Mouse (Mus musculus): ENCODE data around the gene Gabbr2. TPM values are rescaled to one million over a fixed set of nuclear protein-coding genes. Genes with fewer than 3 reads are reported as not detected.

Gabbr2 gene
- polyA plus RNA-seq, 1 experiment, result not detected

DNA sequence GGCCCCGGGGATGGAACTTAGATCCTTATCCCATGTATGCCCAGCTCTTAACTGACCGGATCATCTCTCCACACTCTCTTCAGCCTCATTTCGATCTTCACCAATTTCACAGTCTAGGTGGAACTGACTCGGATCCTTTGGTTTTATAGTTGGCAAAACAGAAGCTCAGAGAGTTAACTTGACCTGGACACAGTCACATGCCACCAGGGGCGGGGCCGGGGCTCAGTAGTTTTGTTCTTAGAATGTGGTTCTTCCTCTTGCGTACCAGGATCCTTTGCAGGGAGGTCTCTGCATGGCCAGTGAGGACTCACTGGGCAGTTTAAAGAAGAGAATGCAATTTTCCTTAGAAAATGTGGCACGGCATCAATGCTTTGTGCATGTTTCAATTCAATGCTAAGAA, 135.5 kb downstream of the Gabbr2 start:
- TF ChIP-seq FLI1 (IDR thresholded peaks at IDR 0.05; ENCODE audit: low read length) (no peak), GATA1 (IDR thresholded peaks at IDR 0.05; ENCODE audit: borderline replicate concordance, low read length) (no peak)
- Histone ChIP-seq H3K36me3 (replicated peaks; ENCODE audit: low read length) (no peaks in the 10 kb centered on the region), H3K4me1 (peaks cover 10% of the 10 kb centered on the region), H3K9me3 (no peaks in the 10 kb centered on the region), H3K27me3 (replicated peaks) (peaks cover 14% of the 10 kb centered on the region), H3K4me3 (replicated peaks) (no peak overlapping the region)

DNA sequence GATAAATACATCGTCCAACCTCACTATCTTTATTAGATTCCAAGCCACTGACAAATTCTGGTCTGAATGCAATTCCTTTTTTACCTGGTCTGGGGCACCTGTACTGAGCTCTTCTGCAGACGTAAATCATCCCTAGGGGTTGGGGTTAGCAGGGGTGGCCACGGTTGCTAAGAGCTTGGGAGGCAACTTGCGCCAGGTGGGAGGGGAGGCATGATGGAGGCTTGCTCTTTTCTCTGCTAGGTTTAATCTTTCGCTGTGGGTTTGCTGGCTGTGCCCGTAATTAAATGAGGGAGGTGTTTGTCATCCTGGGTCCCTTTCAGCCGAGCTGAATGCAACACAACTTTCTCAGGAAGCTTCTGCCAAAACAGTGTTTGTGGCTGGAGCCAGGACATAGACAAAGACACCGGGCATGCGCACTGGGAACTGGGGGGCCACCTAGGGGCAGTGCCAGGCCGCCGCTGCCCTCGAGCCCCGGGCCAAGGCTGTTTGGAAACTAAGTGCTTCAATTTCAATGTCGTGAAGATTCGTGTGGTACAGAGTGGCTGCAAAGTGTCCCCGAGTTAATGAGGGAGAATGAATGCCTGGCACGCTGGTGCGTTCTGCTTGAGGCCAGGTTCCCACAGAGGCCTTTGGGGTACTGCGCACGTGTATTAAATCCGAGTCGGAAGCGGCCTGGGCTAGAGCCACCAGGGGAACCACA, 136.8 kb downstream of the Gabbr2 start:
- Histone ChIP-seq H3K36me3 (replicated peaks; ENCODE audit: low read length) (no peaks in the 10 kb centered on the region), H3K4me1 (peaks cover 10% of the 10 kb centered on the region), H3K4me3 (replicated peaks) (no peak overlapping the region), H3K27me3 (replicated peaks) (peaks cover 12% of the 10 kb centered on the region), H3K9me3 (peaks cover 12% of the 10 kb centered on the region)
- no peak for TF ChIP-seq FLI1 (IDR thresholded peaks at IDR 0.05; ENCODE audit: low read length)
- no peak for TF ChIP-seq GATA1 (IDR thresholded peaks at IDR 0.05; ENCODE audit: borderline replicate concordance, low read length)

DNA sequence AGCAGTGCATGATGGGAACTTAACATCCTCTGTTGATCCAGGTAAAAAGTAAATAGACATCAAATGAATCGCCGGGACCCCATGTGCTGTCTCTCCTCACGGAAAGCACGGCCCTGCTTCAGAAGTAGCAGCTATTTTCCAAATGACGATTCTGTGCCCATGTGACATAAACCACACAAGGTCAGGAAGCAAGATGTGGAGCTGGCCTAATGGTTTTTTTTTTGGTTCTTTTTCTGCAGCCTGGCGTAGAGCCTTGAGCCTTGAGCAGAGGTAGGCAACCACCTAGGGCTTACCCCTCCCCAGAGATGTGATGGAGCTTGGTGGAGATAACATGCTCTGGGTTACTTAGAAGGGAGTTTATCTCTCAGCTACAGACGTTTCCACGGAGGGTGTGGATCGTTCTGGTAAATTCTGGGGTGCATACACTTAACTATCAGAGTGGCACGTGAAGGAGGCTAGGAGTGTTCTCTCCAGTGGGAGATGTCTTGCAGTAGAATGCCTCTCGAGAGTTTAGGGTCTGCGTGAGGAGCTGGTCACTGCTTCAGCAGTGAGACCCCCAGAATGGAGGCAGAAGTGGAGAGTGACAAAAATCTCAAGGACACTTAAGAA, 137.7 kb downstream of the Gabbr2 start:
- Histone ChIP-seq H3K36me3 (replicated peaks; ENCODE audit: low read length) (no peaks in the 10 kb centered on the region), H3K4me3 (replicated peaks) (no peak overlapping the region)
- no peak for TF ChIP-seq FLI1 (IDR thresholded peaks at IDR 0.05; ENCODE audit: low read length)
- TF ChIP-seq GATA1 (IDR thresholded peaks at IDR 0.05; ENCODE audit: borderline replicate concordance, low read length), result no peak

DNA sequence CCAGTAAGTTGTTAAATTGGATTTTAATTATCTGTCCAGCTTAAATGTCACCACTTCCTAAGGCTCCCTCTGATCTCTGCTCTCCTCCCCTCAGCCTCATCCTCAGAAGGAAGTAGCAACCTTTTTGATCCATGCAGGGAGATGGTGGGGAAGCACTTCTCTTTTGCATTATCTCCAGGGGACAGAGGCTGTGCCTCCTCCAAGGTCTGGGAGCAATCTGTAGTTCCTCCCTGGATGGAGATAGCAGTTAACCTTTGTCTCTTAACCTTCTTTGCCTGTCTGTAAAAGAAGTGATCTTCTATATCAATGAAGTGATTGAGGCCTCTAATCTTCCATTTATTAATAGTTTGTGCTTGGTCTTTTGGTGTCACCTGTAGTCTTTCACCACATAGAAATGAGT, 143.9 kb downstream of the Gabbr2 start:
- no peak for TF ChIP-seq FLI1 (IDR thresholded peaks at IDR 0.05; ENCODE audit: low read length)
- TF ChIP-seq GATA1 (IDR thresholded peaks at IDR 0.05; ENCODE audit: borderline replicate concordance, low read length), result no peak
- Histone ChIP-seq H3K4me3 (replicated peaks) (no peak overlapping the region), H3K36me3 (replicated peaks; ENCODE audit: low read length) (no peaks in the 10 kb centered on the region), H3K27me3 (replicated peaks) (peaks cover 8% of the 10 kb centered on the region), H3K9me3 (peaks cover 53% of the 10 kb centered on the region), H3K4me1 (peaks cover under 1% of the 10 kb centered on the region; the same call in 1 of the 2 replicates)

More for the DNA sequence above, 137.7 kb downstream of the Gabbr2 start:
- H3K9me3 ChIP-seq, result peaks cover 21% of the 10 kb centered on the region
- peaks cover 10% of the 10 kb centered on the region for H3K4me1 ChIP-seq
- peaks cover 10% of the 10 kb centered on the region for H3K27me3 ChIP-seq (replicated peaks)

DNA sequence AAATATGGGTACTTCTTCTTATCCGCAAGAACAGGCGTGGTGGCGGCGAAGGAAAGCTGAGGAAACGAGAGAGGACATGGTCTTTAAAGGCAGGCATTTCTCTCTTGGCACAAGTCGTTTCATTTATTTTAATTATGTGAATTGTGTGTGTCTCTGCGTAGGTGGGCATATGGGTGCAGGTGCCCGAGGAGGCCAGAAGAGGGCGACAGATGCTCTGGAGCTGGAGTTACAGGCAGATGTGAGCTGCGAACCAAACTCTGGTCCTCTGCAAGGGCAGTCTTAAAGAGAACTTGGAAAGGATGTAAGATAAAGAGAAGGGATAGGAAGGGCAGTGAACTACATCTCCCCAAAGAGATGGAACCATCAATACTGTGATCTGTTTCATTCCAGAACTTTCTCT, 145.3 kb downstream of the Gabbr2 start:
- H3K27me3 ChIP-seq (replicated peaks), result peaks cover 8% of the 10 kb centered on the region
- H3K36me3 ChIP-seq (replicated peaks; ENCODE audit: low read length), result no peaks in the 10 kb centered on the region
- peaks cover 53% of the 10 kb centered on the region for H3K9me3 ChIP-seq
- no peaks in the 10 kb centered on the region for H3K4me1 ChIP-seq
- no peak overlapping the region for H3K4me3 ChIP-seq (replicated peaks)
- TF ChIP-seq GATA1 (IDR thresholded peaks at IDR 0.05; ENCODE audit: borderline replicate concordance, low read length), result no peak
- no peak for TF ChIP-seq FLI1 (IDR thresholded peaks at IDR 0.05; ENCODE audit: low read length)

DNA sequence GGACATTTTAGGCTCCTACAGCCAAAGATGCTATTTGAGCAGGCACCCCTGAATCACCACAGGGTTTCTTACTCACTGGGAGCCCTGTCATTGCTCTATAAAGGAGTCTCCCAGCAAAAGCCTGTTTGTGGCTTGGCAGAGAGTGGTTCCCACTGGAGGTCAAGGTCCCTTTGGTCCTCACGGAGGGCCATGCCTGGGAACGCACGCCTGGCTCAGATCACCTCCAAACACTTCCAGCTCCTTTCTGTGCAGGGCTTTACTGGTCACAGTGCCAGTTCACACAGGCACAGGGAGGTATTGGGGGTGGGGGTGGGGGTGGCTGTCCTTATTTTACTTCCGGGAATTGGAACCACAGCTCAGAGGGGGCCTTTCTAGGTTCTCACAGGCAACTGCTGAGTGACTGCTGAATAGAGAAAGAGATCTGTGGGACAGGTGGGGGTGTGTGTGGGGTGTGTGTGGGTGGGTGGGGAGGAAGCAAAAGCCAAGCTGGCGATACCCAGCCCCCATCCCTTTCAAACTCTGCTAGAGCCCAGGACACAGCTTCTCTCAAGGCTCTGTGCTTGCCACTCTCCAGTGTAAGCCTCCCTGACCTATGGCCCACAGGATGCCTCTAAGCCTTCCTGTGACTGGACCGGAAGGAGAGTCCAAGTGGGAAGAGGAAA, 146.6 kb downstream of the Gabbr2 start:
- TF ChIP-seq GATA1 (IDR thresholded peaks at IDR 0.05; ENCODE audit: borderline replicate concordance, low read length), result no peak
- no peak for TF ChIP-seq FLI1 (IDR thresholded peaks at IDR 0.05; ENCODE audit: low read length)
- Histone ChIP-seq H3K27me3 (replicated peaks) (peaks cover 10% of the 10 kb centered on the region), H3K36me3 (replicated peaks; ENCODE audit: low read length) (no peaks in the 10 kb centered on the region), H3K4me1 (no peaks in the 10 kb centered on the region), H3K9me3 (peaks cover 44% of the 10 kb centered on the region), H3K4me3 (replicated peaks) (no peak overlapping the region)

DNA sequence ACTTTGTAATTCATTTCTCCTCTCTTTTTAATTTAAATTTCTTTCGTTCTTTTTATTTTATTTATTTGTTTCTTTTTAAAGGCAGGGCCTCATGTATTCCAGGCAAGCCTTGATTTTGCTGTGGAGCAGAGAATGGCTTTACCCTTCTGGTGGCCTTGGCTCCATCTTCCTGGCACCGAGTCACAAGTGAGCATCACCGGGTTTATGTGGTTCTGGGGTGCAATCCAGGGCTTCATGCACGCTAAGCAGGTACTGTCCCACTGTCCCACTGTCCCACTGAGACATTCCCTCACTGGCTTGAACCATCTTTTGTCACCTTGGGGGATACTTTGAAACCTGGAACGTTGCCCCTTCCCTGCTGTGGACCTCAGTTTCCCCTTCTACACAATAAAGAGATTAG, 147.1 kb downstream of the Gabbr2 start:
- Histone ChIP-seq H3K36me3 (replicated peaks; ENCODE audit: low read length) (no peaks in the 10 kb centered on the region), H3K27me3 (replicated peaks) (peaks cover 13% of the 10 kb centered on the region), H3K4me3 (replicated peaks) (no peak overlapping the region), H3K9me3 (peaks cover 39% of the 10 kb centered on the region), H3K4me1 (no peaks in the 10 kb centered on the region)
- no peak for TF ChIP-seq FLI1 (IDR thresholded peaks at IDR 0.05; ENCODE audit: low read length)
- TF ChIP-seq GATA1 (IDR thresholded peaks at IDR 0.05; ENCODE audit: borderline replicate concordance, low read length), result no peak

DNA sequence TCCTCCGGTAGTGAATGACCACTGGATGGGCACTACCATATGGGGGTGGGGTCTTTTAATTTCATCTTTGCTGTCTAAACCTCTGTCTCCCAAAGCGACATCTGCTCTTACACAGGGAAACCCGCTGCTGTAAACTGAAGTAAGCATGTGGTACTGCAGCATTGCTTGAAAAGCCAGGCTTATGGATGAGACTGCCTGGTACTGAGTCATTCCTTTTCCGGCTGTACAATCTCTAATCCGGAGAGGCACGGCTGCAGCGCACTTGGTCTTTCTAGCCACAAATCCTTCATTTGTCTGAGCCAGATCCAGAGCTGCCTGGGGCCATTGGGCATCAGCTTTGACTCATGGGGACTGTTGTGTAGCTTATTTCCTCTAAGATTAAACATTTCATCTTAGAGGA, 149.1 kb downstream of the Gabbr2 start:
- H3K27me3 ChIP-seq (replicated peaks), result peaks cover 23% of the 10 kb centered on the region
- H3K4me3 ChIP-seq (replicated peaks), result no peak overlapping the region
- TF ChIP-seq FLI1 (IDR thresholded peaks at IDR 0.05; ENCODE audit: low read length), result no peak
- no peak for TF ChIP-seq GATA1 (IDR thresholded peaks at IDR 0.05; ENCODE audit: borderline replicate concordance, low read length)
- no peaks in the 10 kb centered on the region for H3K36me3 ChIP-seq (replicated peaks; ENCODE audit: low read length)
- no peaks in the 10 kb centered on the region for H3K4me1 ChIP-seq
- peaks cover 24% of the 10 kb centered on the region for H3K9me3 ChIP-seq

DNA sequence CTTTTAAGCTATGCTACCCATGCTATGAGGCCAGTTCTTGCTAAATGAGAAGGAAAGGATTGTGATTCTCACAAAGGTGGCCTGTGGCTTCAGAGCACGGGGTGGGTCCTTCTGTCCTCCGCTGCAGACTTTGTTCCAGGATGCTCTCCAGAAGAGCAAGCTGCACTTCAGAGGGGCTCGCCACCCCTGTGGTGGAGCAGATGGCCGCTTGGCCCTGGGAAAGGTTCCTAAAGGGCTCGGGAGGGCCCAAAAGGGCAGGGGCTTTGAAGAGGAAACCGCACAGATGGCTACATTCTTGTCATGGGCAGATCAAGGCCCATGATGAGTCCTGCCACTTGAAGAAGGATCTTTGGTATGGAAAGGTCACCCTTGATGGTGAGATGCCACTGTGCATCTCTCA, 151.5 kb downstream of the Gabbr2 start:
- no peak overlapping the region for H3K4me3 ChIP-seq (replicated peaks)
- no peaks in the 10 kb centered on the region for H3K36me3 ChIP-seq (replicated peaks; ENCODE audit: low read length)
- peaks cover 10% of the 10 kb centered on the region; the same call in 1 of the 2 replicates for H3K9me3 ChIP-seq
- TF ChIP-seq FLI1 (IDR thresholded peaks at IDR 0.05; ENCODE audit: low read length) (no peak), GATA1 (IDR thresholded peaks at IDR 0.05; ENCODE audit: borderline replicate concordance, low read length) (no peak)
- H3K4me1 ChIP-seq, result no peaks in the 10 kb centered on the region
- peaks cover 27% of the 10 kb centered on the region for H3K27me3 ChIP-seq (replicated peaks)

DNA sequence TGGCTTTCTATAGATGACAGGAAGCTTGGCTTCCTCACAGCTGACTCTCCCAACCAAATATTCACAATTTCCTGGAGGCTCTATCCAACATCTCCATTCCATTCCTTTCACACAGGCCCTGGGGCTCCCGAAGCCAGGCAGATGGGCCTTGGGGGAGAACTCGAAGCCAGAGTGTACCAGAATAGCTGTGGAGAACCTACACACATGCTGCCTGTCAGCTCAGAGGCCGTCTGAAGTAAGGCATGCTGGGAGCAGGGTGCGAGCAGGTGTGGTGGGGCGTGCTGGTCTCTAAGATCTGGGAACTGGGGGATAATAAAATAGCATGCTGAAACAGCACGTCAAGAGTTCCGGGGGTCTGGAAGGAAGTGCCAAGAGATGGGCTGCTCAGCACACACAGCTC, 154.3 kb downstream of the Gabbr2 start:
- Histone ChIP-seq H3K36me3 (replicated peaks; ENCODE audit: low read length) (no peaks in the 10 kb centered on the region), H3K4me3 (replicated peaks) (no peak overlapping the region), H3K27me3 (replicated peaks) (peaks cover 25% of the 10 kb centered on the region), H3K9me3 (no peaks in the 10 kb centered on the region), H3K4me1 (no peaks in the 10 kb centered on the region; the same call in 1 of the 2 replicates)
- TF ChIP-seq FLI1 (IDR thresholded peaks at IDR 0.05; ENCODE audit: low read length) (no peak), GATA1 (IDR thresholded peaks at IDR 0.05; ENCODE audit: borderline replicate concordance, low read length) (no peak)

Measured in megakaryocyte, embryonic 14.5 days (primary cell).